Mouse (Mus musculus) heart, adult 11 months (tissue): ENCODE data around the gene Stfa1.
"Not testable (repeated sequence)": the region's sequence is repeated elsewhere in the genome, so short reads cannot be mapped to it uniquely, and the experiment has no call there.

Source experiments
- DNase-seq: peaks from one replicate; pipeline ENCODE4 v3.0.0; 2022

The Stfa1 gene

GRCm38 (mm10) chr16:36276796-36277195 lies at the start of gene Stfa1:
Gene Stfa1, plus strand, starts transcription at chr16:36276951.
- DNase-seq = not testable (repeated sequence)

- not testable (repeated sequence) for DNase-seq
These were observed 16.2 kb upstream of the Stfa1 start for GRCm38 (mm10) chr16:36260585-36260984.

- DNase-seq = peak; percentile 53
These were observed 12.4 kb downstream of the Stfa1 start for GRCm38 (mm10) chr16:36289140-36289539.

- peak; percentile 74 for DNase-seq
These were observed 30.9 kb downstream of the Stfa1 start for GRCm38 (mm10) chr16:36307631-36308030.

- DNase-seq = peak; percentile 93
These were observed 39.4 kb downstream of the Stfa1 start for GRCm38 (mm10) chr16:36316111-36316510.

GRCm38 (mm10) chr16:36319286-36319685 lies 42.5 kb downstream of the Stfa1 start:
- peak; percentile 61 for DNase-seq

- no peak for DNase-seq
These were observed 57.5 kb downstream of the Stfa1 start, which contains the start of gene BC117090 for GRCm38 (mm10) chr16:36334232-36334631. Gene BC117090, minus strand, starts transcription at chr16:36334332.
